Mouse (Mus musculus) heart, embryonic 11.5 days (tissue): Measurements from ENCODE around the gene Ifrd2. TPM values are rescaled to one million over a fixed set of nuclear protein-coding genes. Genes with fewer than 3 reads are reported as not detected.

Source experiments
- ATAC-seq: fragments of 200-750 bp; cut with Nextera tagmentation; replicated peaks from 2 replicates; pipeline ENCODE4 v1.8.0; 2017; ENCODE audit warnings: moderate library complexity; ENCODE audit not compliant: insufficient number of reproducible peaks, low FRiP score, low TSS enrichment
- H3K27ac ChIP-seq: fragments of 300-500 bp; sonication (generic); 2 replicates; pipeline ENCODE4 v1.5.1; 2014; ENCODE audit warnings: mild to moderate bottlenecking, low read depth, low read length
- H3K27me3 ChIP-seq: fragments of 300-500 bp; sonication (generic); 2 replicates; pipeline ENCODE4 v1.6.1; 2014; ENCODE audit warnings: mild to moderate bottlenecking, low read length, mixed read lengths; ENCODE audit not compliant: control insufficient read depth, insufficient read depth
- H3K36me3 ChIP-seq: fragments of 300-500 bp; sonication (generic); 2 replicates; pipeline ENCODE4 v1.6.1; 2014; ENCODE audit warnings: mild to moderate bottlenecking, low read length, moderate library complexity, mixed read lengths; ENCODE audit not compliant: control insufficient read depth, insufficient read depth
- H3K4me1 ChIP-seq: fragments of 300-500 bp; sonication (generic); 2 replicates; pipeline ENCODE4 v1.6.1; 2014; ENCODE audit warnings: low read length; ENCODE audit not compliant: control insufficient read depth, insufficient read depth
- H3K4me2 ChIP-seq: fragments of 300-500 bp; sonication (generic); 2 replicates; pipeline ENCODE4 v1.6.1; 2014; ENCODE audit warnings: mild to moderate bottlenecking, moderate library complexity
- H3K4me3 ChIP-seq: fragments of 300-500 bp; sonication (generic); 2 replicates; pipeline ENCODE4 v1.5.1; 2014; ENCODE audit warnings: low read depth, low read length
- H3K9ac ChIP-seq: fragments of 300-500 bp; sonication (generic); 2 replicates; pipeline ENCODE4 v1.6.1; 2014; ENCODE audit warnings: mild to moderate bottlenecking, low read depth, low read length, moderate library complexity
- H3K9me3 ChIP-seq: fragments of 300-500 bp; sonication (generic); replicated peaks from 2 replicates; pipeline ENCODE4 v1.6.1; 2016; ENCODE audit warnings: low read length; ENCODE audit not compliant: control insufficient read depth
- WGBS: fragments of 180-500 bp; shearing (Covaris S2); extraction: QIAGEN DNeasy Blood & Tissue Kit; methylation state at CpG from one replicate; pipeline ENCODE4 v1.1.7; 2014; ENCODE audit not compliant: insufficient replicate concordance; 5-methylcytosine and 5-hydroxymethylcytosine counted together
- polyA plus RNA-seq: library from polyadenylated mRNA; unstranded; fragments of >200 nt; fragmentation: Nextera tagmentation; extraction: Ambion mirVana; gene quantifications from 2 replicates; pipeline ENCODE4 v1.2.1, GENCODE M21; 2014

Ifrd2 gene
- polyA plus RNA-seq, 1 experiment from 2014 or later, result 57.5 TPM

DNA sequence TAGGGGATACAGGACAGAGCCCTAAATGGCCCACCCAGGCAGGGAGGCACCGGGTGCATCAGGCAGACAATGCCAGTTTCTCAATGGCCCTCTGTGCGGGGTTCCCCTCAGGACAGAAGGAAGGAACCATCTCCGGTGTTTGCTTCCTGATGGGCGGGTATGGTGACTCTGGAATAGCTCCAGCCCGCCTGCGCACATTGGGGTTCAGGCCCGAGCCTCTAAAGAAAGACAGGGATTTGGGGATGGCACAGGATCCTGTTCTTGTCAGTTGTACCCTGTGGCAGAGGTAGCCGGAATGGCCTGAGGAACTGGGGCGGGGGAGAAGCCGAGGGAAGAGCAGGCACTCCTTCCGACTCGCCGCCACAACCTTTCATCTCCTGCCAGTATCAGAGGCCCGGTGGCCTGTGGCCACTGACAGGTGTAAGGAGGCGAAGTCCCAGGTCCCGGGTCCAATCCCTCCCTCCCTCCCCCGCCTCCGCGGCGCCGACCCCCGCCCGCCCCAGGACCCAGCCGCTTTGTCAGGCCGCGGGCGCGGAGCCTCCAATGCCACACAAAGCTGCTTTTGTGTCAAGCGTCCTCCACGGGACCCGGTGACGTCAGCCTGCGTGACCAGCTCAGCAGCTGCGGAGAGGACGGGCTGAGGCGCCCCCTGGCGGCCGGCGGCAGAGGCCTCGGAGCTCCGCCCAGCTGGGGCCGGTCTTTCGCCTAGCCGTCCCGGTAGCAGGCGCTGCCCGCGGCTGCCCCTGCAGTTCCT, 24.9 kb downstream of the Ifrd2 start:
- WGBS, result 9% methylated on average over 41 of the region's 48 CpGs
- H3K9me3 ChIP-seq, result no peaks in the 10 kb centered on the region
- H3K4me3 ChIP-seq, result peak overlapping the region; percentile 41
- H3K27ac ChIP-seq, result peak overlapping the region; percentile 93
- peaks cover 43% of the 10 kb centered on the region for H3K4me1 ChIP-seq
- 0 out of 2 replicates have a peak, but pooled peaks cover 2% of the 10 kb centered on the region for H3K27me3 ChIP-seq
- ATAC-seq, result peak; percentile 88
- H3K4me2 ChIP-seq, result peak overlapping the region; percentile 77
- peaks cover 20% of the 10 kb centered on the region for H3K36me3 ChIP-seq
- H3K9ac ChIP-seq, result peak overlapping the region; percentile 75

DNA sequence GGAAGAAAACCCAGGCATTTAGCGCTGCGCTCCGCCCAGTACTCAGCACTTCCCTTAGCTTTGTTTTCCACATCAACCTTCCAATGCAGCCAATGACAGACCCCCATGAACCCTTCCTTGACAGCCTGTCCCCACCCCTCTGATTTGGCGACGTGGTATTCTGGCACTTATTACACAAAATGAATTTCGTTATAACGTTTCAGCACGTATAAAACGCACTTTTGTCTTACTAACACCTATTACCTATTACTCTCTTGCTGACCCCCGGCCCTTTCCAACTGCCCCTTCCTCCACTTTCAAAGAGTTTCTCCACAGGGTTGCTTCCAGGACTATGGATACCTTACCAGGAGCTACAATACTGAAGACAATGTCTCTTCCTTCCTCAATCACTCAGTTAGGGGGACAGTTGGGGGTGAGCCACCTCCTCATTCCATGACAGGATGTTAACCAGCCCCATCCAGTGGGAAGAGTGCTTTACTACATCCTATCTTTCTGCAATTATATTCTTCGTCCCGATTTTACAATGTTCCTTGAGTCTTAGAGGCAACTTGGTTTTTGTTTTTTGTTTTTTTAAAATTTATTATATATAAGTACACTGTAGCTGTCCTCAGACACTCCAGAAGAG, 25.6 kb downstream of the Ifrd2 start:
- Histone ChIP-seq H3K36me3 (peaks cover 24% of the 10 kb centered on the region), H3K4me2 (peak overlapping the region; percentile 77), H3K27me3 (0 out of 2 replicates have a peak, but pooled peaks cover 2% of the 10 kb centered on the region), H3K4me3 (peak overlapping the region; percentile 41), H3K4me1 (peaks cover 41% of the 10 kb centered on the region), H3K27ac (peak overlapping the region; percentile 64), H3K9me3 (no peaks in the 10 kb centered on the region), H3K9ac (peak overlapping the region; percentile 75; the same call in 1 of the 2 replicates)
- 12% methylated on average over 12 of the region's 12 CpGs for WGBS
- no peak for ATAC-seq

DNA sequence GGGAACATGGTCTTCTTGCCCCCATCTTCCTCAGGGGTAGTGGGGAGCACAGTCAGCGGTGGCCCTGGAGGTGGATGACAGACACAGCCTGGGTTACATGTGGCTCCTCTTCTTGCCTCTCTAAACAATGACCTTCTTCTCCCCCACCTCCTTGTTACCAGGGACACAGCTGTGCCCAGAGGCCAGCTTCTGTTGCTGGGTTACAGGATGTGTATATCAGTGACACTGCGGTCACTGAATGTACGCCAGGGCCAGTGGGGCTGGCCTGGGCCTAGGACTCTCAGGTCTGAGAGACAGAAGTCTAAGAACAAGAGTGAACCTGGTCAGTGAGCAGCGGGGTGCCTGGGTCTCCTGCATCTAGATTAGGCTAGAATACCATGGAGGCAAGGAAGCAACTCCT, 27.6 kb downstream of the Ifrd2 start:
- WGBS, result 80% methylated on average over 4 of the region's 4 CpGs
- Histone ChIP-seq H3K4me1 (peaks cover 45% of the 10 kb centered on the region), H3K9me3 (no peaks in the 10 kb centered on the region), H3K27me3 (no peaks in the 10 kb centered on the region), H3K27ac (0 out of 2 replicates have a peak overlapping the region, but pooled peaks have one; percentile 7), H3K4me2 (no peak overlapping the region), H3K9ac (no peak overlapping the region), H3K4me3 (no peak overlapping the region), H3K36me3 (peaks cover 24% of the 10 kb centered on the region)
- ATAC-seq, result no peak

DNA sequence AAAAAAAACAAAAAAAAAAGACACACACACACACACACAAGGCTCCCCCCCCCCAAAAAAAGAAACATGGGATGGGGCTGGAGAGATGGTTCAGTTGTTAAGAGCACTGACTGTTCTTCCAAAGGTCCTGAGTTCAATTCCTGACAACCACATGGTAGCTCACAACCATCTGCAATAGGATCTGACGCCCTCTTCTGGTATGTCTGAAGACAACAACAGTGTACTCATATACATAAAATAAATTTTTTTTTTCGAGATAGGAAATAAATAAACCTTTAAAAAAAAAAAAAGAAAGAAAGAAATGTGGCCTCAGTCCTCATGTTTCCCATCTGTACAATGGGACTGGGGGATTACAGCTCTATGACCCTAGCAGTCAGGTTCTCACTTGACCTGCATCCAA, 30.0 kb downstream of the Ifrd2 start:
- Histone ChIP-seq H3K36me3 (peaks cover 29% of the 10 kb centered on the region), H3K4me1 (peaks cover 36% of the 10 kb centered on the region), H3K27ac (peak overlapping the region; percentile 86; the same call in 1 of the 2 replicates)

DNA sequence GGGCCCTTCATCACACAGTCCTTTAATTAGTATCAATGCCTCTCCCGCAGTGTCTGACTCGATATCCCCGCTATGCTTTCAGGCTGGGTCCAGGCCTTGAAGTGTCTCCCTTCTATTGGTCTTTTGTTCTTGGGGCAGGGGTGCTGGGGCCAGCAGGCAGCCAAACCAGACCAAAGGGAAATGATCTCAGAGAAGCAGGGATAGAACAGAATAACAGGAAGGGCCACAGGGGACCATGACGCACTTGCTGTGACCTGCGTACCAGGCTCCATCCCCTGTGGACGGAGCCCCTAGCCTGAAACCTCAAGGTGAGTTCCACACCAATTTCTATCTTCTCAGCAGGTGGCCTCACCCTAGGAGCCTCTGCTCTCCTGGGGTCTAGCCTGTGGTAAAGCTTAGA, 30.7 kb downstream of the Ifrd2 start:
- WGBS, result 83% methylated on average over 6 of the region's 6 CpGs
- Histone ChIP-seq H3K27me3 (no peaks in the 10 kb centered on the region), H3K36me3 (peaks cover 31% of the 10 kb centered on the region), H3K9ac (no peak overlapping the region; the same call in 1 of the 2 replicates), H3K9me3 (no peaks in the 10 kb centered on the region), H3K4me3 (no peak overlapping the region), H3K4me2 (no peak overlapping the region; the same call in 1 of the 2 replicates), H3K4me1 (peaks cover 30% of the 10 kb centered on the region), H3K27ac (peak overlapping the region; percentile 86)
- no peak for ATAC-seq

More for the DNA sequence above, 30.0 kb downstream of the Ifrd2 start:
- 67% methylated on average over 2 of the region's 2 CpGs for WGBS
- Histone ChIP-seq H3K9ac (no peak overlapping the region), H3K4me3 (no peak overlapping the region), H3K9me3 (no peaks in the 10 kb centered on the region), H3K4me2 (no peak overlapping the region), H3K27me3 (no peaks in the 10 kb centered on the region)
- no peak for ATAC-seq

DNA sequence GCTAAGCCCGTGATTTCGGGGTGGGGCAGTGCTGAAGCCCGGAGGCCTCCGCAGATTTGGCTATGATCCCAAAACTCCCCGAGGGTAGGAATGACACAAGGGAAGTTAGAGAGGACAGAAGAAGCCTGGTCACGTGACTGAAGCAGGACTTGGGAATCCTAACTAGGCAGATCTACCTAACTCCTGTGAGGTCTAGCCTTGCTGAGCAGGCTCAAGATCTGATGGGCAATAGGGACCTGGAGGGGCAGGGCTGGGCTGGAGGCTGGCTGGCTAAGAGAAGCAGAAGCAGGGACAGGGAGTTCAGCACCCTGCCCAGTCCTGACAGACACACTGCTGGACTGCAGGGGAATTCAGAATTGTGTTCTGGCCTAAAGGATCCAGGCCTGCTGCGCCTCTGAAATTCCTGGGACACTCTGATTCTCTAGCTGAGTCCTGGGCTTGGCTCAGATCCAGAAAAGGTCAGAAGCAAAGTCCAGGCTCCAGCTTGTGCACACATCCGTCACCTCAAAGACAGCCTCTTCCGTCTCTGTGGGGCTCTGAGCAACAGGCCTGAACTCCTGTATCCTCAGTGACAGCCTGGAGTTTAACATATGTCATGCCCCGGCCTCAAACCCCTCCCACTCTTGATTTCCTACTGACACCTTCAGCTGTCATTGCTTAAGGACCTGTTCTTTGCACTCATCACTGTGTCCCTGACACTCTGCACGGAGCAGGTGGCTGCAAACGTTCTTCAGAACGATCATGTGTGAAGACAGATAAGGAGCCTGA, 31.5 kb downstream of the Ifrd2 start:
- H3K27ac ChIP-seq, result peak overlapping the region; percentile 86
- ATAC-seq, result peak; percentile 78

DNA sequence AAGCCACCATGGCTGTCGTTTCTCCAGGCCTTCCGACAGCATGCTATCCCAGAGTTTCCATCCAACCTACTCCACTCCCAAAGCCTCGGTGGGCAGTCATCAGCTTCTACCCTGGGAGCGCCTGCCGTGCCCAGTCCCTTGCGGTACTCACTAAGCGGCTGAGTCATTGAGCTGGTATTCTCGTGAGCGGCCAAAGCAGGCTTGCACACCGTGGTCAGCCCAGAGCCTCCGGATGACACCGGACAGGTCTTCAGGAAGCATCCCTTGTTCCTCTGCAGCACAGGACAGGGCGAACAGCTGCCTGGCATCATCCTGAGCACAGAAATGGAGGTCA, 32.1 kb downstream of the Ifrd2 start:
- no peak overlapping the region for H3K4me3 ChIP-seq
- H3K27me3 ChIP-seq, result no peaks in the 10 kb centered on the region

More for the DNA sequence above, 31.5 kb downstream of the Ifrd2 start:
- Histone ChIP-seq H3K4me1 (peaks cover 28% of the 10 kb centered on the region), H3K27me3 (no peaks in the 10 kb centered on the region), H3K9ac (peak overlapping the region; percentile 43; the same call in 1 of the 2 replicates), H3K36me3 (peaks cover 32% of the 10 kb centered on the region), H3K4me3 (no peak overlapping the region), H3K4me2 (peak overlapping the region; percentile 11; the same call in 1 of the 2 replicates), H3K9me3 (no peaks in the 10 kb centered on the region)
- WGBS, result 28% methylated on average over 13 of the region's 13 CpGs

DNA sequence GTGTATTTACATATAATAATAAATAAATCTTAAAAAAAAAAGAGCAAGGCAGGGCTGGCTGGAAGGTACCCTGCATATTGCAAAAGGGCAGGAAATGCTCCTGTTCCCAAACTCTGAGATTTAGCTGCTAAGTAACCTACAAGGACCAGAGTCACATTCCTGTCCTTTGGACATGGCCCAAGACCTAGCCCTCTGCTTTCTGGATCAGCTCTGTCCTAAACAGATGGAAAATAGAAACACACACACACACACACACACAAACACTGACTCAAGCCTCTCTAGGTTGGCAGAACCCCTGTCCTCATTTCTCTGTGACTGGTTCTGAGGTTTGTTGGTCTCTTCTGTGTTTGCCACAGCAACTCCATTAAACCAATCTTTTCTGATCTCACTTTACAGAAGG, 33.5 kb downstream of the Ifrd2 start:
- no peak for ATAC-seq
- Histone ChIP-seq H3K27me3 (no peaks in the 10 kb centered on the region), H3K4me1 (peaks cover 44% of the 10 kb centered on the region), H3K36me3 (peaks cover 20% of the 10 kb centered on the region), H3K9ac (no peak overlapping the region), H3K4me3 (no peak overlapping the region), H3K4me2 (no peak overlapping the region), H3K9me3 (no peaks in the 10 kb centered on the region), H3K27ac (no peak overlapping the region)

More for the DNA sequence above, 32.1 kb downstream of the Ifrd2 start:
- peaks cover 32% of the 10 kb centered on the region for H3K4me1 ChIP-seq
- H3K4me2 ChIP-seq, result no peak overlapping the region
- H3K36me3 ChIP-seq, result peaks cover 28% of the 10 kb centered on the region
- H3K27ac ChIP-seq, result peak overlapping the region; percentile 86
- no peaks in the 10 kb centered on the region for H3K9me3 ChIP-seq
- ATAC-seq, result no peak; the same call in 1 of the 2 replicates
- WGBS, result 38% methylated on average over 13 of the region's 13 CpGs
- H3K9ac ChIP-seq, result no peak overlapping the region
